Mouse (Mus musculus): Measurements from ENCODE around the gene Fastkd3.

- TF ChIP-seq GATA1 (IDR thresholded peaks at IDR 0.05; ENCODE audit: low read length) (no peak), TAL1 (IDR thresholded peaks at IDR 0.05; ENCODE audit: low read length) (no peak)
Observed at GRCm38 (mm10) chr13:68581086-68581740, 821 bp upstream of the Fastkd3 start.
